Mouse (Mus musculus) kidney, postnatal 14 days (tissue): ENCODE data around the gene Lsm8.
"Not testable (repeated sequence)": the region's sequence is repeated elsewhere in the genome, so short reads cannot be mapped to it uniquely, and the experiment has no call there.

Experiments used
- DNase-seq: peaks from one replicate; pipeline ENCODE4 v3.0.0; 2022; ENCODE audit warnings: mixed read lengths

Gene Lsm8

DNA sequence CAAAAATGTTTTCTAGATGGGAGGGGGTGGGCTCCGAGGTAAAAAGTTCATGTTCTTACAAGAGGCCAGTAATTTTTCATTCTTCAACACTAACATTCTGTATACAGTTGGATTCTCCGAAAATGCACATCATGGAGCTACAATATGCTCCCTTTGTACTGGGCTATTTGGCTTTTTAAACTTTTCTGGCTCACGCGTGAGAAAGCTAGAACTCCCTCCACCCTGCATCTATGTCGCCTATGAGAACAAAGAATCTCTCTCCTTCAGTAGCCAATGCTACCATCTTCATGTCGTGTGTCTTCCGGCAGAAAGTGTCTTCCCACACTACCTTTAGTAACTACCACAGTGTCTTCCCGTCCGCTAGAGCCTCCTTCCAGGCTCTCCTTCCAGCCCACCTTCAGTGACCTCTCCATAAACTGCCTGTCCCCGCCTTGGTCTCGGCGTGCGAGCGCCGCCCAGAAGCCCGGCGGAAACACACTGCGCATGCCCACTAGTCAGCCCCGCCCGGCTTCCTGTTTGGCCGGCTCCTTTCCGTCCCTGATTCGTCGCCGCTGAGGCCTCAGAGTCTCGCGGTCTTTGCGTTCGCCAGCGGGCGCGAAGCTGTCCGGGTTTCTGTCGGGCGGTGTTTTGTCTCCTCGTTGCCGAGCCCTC, at the start of gene Lsm8:
Lsm8 (plus strand) TSS at position 529 of the 651 bp plus-strand sequence.
- peak; percentile 98 for DNase-seq

DNA sequence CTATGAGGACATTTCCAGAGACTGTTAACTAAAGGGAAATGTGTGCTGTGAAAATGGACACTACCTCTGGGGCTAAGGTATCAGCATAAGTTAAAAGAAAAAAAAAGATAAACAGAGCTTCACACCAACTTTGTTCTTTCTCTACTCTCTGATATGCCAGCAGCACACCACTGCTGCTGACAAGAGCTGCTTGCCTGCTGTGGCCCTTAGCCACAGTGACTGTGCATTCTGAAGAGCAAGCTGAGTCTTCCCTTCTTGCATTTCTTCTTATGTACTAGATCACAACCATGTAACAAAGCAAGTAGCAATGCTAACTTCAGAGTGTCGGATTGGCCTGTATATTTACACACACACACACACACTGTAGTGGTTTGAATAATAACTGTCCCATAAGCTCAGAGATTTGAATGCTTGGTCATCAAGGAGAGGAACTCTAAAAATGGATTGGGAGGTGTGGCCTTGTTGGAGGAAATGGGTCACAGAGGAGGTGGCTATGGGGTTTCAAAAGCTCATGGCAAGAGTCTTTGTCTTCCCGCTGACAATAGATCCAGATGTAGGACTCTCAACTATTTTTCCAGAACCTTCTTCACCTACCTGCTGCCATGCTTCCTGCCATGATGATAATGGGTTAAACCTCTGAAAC, 47.4 kb upstream of the Lsm8 start:
- no peak for DNase-seq

DNA sequence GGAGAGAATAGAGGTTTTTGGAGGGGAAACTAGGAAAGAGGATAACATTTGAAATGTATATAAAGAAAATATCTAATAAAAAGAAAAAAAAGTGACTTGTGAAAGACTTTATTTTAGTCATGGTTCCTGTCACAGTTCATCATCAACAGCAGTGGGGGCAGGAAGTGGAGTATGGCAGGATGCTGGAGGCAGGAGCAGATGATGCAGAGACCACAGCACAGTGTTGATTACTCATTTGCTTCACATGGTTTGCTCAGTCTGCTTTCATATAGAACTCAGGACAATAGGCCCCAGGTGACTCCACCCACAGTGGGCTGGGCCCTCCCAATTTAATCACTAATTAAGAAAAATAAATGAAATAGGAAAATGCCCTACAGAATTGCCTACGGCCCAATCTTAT, 35.8 kb upstream of the Lsm8 start:
- DNase-seq: no peak

DNA sequence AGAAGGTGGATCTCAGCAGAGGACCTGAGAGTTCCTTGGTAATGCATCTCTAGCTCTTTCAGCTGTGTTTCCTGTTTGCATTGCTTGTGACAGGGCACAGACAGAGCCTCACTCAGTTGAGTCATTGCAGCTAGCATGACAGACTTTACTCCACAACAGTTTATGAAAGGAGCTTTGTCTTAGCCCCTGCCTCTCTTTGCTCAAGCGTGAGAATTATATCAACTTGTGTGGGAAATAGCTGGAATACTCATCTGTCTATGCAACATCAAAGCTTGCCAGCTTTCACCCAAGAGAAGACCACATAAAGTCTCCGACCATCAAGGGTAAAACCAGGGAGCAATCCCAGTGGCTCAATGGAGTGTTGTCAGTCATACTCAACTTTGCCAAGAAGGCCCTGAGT, 32.8 kb upstream of the Lsm8 start:
- DNase-seq: no peak

DNA sequence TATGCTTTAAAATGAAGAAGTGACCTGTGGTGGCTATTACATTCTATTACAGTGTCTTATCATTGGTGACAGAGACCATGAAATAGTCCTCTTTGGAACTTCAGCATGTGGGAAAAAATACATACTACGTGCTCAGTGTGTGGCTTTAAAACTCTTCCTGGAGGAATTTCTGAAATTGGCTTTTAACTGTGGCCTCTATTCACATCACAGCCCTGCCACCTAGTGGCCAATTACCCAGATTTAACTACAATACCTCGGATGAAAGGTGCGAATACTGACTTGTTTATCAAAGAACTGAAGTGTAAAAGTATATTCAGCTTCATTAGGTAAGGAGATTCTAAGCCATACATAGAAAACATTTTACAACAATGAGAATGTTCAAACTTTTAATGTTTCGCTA, 29.0 kb upstream of the Lsm8 start:
- peak; percentile 71 for DNase-seq

DNA sequence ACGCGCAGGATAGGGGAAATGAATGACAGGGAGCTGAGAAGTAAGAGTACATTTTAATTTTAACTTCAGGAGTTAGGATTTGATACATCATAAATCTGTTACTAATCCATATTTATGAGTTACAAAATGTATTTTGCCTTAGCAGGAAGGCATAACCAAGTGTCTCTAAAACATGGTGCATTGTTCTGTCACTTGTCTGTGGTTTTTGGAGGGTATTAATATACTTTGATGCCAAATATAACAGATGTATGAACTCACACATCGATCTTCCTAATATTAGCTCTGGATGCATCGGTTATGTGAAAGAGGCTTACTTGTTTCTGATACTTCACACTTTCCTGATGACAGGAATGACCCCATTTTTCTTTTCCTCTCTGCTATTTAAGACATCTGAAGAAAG, 28.1 kb upstream of the Lsm8 start:
- no peak for DNase-seq

DNA sequence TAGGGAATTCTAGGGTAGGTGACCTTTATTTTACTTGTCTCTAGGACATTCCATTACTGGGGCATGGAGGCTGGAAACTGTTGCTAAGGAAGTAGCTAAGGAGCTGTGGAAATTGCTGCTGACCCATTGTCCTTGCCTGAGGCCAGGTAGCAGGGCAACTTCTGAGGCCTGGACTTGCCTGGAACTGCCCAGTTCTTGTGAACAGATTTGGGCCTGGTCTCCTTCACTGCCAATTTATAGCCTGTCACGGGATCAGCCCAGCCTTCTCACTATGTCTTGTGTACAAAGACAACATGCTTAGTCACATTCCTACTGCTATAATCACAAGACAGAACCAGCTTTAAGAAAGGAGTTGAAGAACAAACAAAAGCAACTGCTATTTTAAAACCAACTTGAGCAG, 25.6 kb upstream of the Lsm8 start:
- DNase-seq: peak; percentile 63

DNA sequence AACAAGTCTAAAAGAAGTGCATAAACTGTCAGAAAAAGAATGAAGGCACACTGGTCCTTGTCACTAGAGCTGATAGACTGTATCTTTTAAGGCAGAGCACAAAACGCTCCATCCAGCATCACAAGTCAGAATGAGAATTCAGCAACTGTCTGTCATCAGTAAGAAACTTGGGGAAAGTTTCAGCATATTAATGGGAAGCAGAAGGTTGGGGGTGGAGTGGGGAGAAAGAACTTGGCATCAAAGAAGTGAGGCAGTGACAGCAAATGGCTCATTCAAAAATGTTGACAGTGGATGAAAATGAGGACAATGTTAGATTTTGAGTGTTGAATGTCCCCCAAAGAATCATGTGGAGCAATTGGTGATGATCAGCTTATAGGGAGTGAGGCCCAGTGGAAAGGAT, 15.4 kb upstream of the Lsm8 start:
- DNase-seq: no peak

DNA sequence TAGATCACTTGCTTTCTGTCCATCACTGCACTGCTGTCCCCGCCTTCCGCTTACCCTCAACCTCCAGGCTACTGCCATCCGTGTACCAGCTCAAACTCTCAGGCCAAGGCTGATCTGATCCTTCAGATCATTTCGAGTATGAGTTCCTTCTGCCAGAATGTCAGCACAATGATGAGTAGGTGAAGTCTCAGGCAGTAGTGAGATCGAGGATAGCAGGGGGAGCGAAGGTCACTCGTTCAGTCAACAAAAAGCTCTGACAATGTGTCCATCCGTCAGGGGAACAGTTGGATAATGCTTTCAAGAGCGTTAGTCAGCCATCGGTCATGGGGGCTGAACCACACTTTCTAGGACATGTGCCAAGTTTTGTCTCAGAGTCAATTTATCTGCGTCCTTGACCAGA, 3.9 kb upstream of the Lsm8 start:
- not testable (repeated sequence) for DNase-seq

DNA sequence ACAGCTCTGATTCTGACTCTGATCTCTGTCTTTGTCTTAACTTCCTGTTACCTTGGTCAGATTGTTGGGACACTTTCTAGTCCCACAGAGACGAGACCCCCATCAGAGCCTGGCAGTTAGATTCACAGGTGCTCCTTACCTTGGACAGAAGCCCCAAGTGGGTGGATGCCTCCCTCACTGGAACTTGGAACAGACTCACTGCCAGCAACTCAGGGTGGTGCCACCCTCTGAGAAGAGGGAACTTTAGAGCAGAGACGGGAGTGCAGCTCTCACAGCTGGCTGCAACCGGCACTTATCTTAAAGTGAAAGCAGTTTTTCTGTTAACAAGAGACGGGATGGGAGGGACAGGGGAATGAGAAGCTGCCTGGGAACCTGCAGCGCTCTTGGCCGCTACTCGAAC, 2.8 kb upstream of the Lsm8 start:
- DNase-seq: not testable (repeated sequence)

DNA sequence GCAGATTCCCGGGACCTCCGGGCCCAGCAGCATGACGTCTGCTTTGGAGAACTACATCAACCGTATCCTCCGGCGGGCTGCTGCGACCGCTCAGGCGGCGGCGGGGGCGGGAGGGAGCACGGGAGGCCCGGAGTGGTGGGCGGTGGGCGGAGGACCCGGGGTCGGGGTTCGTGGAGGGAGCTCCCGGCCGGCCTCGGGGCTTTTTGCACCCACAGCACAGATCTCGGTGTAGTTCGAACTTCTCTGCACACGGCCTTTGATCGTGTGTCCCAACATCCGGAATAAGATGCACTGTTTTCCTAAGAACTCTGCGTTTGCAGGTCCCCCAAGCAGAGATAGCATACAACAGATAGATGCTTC, 303 bp downstream of the Lsm8 start:
- no peak for DNase-seq

DNA sequence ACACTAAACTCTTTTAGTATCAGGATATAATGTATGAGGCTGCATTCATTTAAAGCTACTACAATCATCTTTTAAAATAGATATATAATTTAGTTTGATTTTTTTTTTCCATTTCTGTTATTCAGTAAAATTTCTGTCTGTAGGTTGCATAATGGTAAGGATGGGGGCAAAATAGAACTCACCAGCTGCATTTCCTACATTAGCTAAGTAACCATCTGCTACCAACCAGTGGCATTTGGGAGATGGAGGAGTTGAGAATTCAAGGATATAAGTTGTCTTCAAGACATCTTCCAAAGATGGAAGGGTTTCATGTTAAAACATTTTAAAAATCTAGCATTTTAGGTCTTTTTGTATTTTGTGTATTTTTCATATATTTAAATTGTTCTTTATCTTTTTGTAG, 6.9 kb downstream of the Lsm8 start:
- DNase-seq: no peak

DNA sequence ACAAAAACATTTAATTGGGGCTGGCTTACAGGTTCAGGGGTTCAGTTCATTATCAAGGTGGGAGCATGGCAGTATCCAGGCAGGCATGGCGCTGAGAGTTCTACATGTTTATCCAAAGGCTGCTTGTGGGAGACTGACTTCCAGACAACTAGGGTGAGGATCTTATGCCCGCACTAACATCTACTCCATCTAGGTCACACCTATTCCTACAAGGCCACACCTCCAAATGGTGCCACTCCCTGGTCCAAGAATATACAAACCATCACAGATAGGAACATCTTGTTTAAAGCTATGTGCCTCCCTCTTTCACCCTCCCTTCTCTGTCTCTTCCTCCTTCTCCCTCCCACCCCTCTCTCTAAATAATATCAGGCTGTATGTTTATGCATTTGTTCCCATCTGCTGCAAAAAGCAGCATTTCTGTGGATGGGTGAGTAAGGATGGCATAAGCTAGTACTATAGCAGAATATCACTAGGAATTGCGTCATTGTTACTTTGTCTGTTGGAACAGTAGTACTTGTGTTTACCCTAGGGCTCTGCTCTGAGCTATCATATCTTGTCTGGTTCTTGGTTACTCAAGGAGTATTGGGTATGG, 8.2 kb downstream of the Lsm8 start:
- DNase-seq: no peak

DNA sequence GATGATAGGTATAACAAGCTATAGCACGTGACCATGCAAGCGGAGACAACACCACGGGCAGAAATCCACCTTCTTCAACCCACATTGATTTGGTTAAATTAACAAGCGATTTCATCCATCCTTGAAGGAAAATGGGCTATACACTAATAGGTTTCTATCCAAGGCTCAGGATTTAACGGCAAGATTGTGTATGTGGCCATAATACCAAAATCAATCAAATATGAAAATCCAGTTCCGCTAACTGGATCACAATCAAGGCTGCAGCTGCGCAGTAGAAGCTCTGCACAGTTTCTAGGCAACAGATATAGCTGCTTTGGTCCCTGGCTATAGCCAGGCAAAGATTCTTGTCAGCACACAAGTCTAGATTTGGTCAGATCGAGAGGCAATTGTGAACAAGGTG, 17.6 kb downstream of the Lsm8 start, which contains the start of gene Ankrd7:
Ankrd7 (plus strand) TSS at position 301 of the 400 bp plus-strand sequence.
- no peak for DNase-seq

DNA sequence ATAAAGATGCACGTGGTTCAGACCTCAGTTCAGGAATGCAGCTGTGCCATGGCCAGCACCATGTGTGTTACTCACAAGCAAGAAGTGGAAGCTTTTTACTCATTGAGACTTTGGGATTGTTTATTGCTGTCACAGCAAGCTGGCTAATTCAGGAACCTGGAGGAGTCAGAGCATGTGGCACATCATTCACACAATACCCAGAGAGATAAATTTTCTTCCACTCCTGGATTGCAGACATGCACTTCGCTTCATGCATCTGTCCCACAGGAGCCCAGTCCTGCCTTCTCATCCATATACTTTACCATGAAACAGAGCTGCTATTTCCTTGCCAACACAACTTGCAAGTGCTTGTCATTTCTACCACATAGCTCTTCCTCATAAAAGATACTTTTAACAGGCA, 40.7 kb downstream of the Lsm8 start:
- no peak for DNase-seq

DNA sequence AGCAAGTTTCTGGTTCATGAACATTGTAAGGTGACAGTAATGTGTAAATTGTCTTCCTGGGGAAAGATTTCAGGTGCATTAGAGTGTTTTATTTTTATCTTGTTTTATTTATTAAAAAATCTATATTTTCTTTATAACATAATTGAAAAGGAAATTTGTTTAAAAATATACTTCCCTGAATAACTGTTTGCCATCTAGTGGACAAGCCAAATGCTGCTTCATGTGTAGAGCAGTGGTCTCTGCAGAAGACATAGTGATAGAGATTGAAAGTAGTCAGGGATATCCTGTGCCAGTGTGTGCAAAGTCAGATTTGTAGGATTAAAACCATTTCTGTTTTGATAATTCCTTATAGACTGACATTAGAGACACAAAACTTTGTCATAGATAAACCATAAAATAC, 45.8 kb downstream of the Lsm8 start:
- no peak for DNase-seq
